Mouse (Mus musculus): ENCODE results near the gene Cfb.
A peak's percentile ranks its signal among the peaks of the same experiment; 100 is the strongest.

Gene Cfb

GRCm38 (mm10) chr17:34883332-34883731 lies 21.0 kb upstream of the Cfb start:
- DNase-seq = no peak

DNA sequence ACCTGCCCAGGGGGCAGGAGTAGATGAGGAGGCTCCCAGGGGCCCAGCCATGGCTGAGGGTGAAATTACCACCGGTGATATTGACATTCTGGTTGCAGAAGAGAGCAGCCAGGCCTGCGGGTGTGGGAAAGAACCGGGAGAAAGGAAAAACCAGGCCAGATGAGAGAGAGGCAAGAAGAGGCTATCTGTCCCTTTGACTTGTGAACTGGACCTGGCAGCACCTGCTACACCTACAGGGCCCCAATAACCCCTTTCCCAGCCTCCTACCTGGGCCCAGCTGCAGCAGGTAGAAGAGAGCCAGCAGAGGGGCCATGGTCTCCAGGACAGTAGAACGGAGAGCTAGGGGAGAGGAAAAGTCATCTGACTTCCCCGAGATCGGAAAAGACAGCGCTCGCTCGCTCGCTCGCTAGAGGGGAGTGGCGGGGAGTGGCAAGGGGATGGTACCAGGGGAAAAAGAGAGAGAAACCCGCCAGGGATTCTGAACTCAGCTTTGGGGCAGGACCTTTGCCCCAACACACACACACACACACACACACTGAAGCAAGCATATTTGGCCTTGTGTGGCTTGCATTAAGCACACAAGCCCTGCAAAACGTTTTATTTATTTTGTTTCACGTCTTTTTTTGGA lies 19.5 kb upstream of the Cfb start, which contains the start of gene Gm20547:
Gm20547 (minus strand) TSS at position 360 of the 628 bp plus-strand sequence.
- DNase-seq = no peak

- no peak for DNase-seq
These were observed 18.8 kb upstream of the Cfb start for GRCm38 (mm10) chr17:34881166-34881565.

DNA sequence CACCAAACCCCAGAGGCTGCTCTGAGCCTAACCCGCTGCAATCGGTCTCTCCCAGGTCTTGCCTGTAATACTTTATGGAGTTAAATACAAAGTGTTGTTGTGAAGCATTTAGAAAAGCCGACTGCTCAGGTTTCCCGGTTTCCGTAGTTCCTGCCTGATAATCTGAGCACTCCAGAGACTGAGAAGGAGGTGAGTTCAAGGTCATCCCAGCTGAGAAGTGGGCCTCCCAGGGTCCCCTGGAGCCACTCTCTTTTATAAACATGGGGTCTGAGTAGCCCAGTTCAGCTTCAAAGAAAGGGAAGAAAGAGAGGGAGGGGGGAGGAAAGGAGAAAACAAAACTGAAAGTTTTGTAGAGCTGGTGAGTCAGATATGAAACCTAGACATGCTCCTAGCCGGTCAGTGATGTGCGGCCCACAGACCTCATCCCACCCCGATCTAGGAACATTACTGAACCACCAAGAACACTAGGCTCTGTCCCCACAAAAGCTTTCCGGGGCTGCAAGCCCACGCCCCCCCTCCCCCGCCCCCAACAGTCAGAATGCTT lies 17.1 kb upstream of the Cfb start, which contains the start of gene Zbtb12:
Zbtb12 (plus strand) TSS at position 148 of the 544 bp plus-strand sequence.
- DNase-seq = no peak

- DNase-seq = no peak
These were observed 12.0 kb upstream of the Cfb start for GRCm38 (mm10) chr17:34874321-34874720.

GRCm38 (mm10) chr17:34865981-34866380 lies 3.7 kb upstream of the Cfb start:
- DNase-seq = no peak

- no peak for DNase-seq
These were observed 458 bp downstream of the Cfb start for GRCm38 (mm10) chr17:34861704-34862415.

GRCm38 (mm10) chr17:34860514-34860913 lies 1.8 kb downstream of the Cfb start:
- no peak for DNase-seq

DNA sequence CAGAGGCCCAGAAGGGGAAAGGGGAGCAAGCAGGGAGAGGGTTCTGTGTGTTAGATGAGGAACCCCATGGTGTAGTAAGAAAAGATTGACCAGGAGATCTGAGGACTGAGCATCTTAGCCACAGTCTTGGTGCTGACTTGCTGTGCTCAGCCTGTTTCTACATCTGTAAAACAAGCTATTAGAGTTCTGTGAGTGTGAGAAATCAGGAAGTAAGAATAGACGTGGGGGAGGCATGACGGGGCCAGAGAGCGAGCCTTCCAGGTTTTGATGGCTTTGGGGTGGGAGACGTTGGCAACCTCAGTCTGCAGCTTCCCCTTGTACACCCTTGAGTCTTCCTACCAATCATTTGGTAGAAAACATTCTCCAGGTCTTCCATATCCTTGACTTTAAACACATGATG lies 3.6 kb downstream of the Cfb start:
- DNase-seq = no peak

DNA sequence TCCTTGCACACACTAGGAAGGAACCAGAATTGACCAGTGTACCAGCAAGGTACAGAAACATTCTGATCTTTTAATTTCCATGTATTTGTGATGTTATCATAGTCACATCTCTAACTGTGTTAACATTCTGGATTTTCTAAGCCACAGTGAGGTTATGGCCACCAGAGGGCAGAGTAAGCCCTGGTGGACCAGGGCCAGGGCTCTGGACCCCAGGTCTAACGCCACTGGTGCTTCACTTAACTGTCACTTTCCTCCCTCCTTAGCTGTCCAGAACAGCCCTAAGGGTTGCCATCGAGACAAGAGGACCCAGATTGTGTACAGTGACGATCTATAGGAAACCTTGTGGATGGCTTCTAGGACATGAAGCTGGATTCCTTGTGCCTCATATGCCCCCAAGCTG lies 6.5 kb downstream of the Cfb start:
- DNase-seq = peak; percentile 75 to 81

DNA sequence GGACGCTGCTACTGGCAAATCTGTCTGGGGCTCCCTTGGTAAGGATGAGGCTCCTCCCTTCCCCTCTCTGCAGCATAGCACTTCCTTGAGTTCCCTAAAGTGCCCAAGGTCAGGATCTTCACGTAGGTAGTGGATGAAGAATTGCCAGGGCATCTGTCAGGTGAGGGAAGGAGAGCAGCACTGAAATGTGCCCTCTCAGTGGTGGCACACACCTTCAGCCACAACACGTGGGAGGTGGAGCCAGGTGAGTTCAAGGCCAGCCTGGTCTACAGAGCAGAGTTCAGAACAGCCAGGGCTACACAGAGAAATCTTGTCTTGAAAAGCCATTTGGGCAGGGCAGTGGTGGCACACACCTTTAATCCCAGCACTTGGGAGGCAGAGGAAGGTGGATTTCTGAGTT lies 7.6 kb downstream of the Cfb start:
- DNase-seq = no peak

DNA sequence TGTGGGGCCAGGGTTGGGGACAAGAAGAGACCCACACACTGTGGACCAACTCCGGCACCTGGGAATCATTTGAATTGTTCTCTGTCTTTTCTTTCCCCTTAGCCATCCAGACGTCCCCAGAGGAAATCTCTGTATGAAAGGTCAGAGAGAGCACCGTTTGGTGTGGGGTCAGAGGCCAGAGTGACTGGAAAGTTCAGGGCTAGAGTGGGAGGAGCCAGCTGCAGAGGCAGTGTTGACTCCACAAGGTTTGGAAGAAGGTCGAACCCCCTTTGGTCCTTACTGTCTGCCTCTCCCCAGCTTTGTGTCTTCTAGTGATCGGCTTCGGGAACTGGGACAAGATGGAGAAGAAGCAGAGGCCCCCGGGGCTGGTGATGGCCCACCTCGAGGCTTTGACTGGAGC lies 8.8 kb downstream of the Cfb start:
- DNase-seq = no peak

DNA sequence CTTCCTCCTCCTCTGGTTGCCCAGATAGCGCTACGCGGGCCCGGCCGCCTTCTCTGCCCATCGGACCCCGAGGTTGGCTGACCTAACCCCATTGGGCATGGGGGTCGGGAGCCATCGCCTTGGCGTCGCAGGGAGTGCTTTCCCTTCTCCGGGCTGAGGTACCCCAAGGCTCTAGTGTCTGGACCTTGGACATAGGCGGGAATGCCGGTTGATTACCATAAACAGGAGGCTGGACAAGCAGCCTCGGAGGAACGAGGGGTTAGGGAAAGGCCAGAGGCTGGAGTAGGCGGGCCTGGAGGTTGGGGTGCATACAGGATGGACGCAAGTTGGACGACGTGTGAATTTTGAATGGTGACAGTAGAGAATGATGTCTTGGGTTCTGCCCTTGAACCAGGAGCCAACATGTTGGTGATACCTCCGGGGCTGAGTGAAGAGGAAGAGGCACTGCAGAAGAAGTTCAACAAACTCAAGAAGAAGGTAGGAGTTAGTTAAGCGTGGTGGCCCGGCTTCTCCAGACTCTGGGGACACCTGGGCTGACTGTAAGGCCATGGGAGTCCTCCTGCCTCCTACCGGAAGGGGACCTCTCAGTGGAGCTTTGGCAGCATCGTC lies 11.7 kb downstream of the Cfb start:
- DNase-seq = no peak

DNA sequence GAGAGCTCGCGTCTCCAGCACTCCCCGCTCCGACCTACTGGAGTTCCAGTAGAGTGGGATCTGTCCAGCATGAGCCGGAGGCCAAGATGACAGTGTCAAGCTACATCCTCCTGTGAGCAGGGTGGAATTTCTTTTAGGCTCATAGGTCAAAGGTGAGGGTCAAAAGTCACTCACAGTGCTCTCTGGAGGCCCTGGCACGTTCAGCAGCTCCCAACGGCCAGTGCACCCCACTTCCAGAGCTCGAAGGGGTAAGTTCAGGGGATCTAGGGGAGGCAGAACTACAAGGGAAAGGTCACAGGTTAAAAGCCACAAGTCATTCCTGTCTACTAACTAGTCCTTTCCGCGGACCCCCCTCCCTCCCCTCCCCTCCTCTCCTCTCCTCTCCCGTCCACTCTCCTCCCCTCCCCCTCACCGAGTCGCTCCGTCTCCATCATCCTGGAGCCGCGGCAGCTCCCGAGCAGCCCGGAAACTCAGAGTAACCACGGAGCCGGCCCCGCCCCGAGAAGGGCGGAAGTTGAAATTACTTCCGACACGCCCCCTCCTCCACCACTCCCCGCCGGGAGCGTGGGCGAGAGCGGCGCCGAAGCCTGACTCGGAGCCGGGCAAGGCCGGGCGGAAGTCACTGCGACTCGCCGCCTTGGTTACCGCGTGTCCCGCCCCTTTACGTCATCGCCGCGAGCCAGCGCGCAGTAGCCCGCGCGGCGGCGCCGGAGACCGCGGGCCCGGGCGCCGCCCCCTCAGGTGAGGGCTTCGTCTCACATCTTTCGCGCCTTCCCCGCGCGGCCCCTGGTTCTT lies 12.4 kb downstream of the Cfb start, which contains the start of the genes Skiv2l and Nelfe:
Skiv2l (minus strand) TSS at position 489 of the 795 bp plus-strand sequence.
Nelfe (plus strand) TSS at position 670 of the 795 bp plus-strand sequence.
- DNase-seq = peak; percentile 100

- no peak for DNase-seq
These were observed 14.7 kb downstream of the Cfb start for GRCm38 (mm10) chr17:34847615-34848014.

- no peak for DNase-seq
These were observed 15.1 kb downstream of the Cfb start for GRCm38 (mm10) chr17:34847192-34847591.

GRCm38 (mm10) chr17:34844884-34845283 lies 17.4 kb downstream of the Cfb start:
- DNase-seq = no peak

GRCm38 (mm10) chr17:34840736-34841307 lies 21.5 kb downstream of the Cfb start:
- DNase-seq = no peak

GRCm38 (mm10) chr17:34838785-34839184 lies 23.5 kb downstream of the Cfb start:
- DNase-seq = no peak

DNA sequence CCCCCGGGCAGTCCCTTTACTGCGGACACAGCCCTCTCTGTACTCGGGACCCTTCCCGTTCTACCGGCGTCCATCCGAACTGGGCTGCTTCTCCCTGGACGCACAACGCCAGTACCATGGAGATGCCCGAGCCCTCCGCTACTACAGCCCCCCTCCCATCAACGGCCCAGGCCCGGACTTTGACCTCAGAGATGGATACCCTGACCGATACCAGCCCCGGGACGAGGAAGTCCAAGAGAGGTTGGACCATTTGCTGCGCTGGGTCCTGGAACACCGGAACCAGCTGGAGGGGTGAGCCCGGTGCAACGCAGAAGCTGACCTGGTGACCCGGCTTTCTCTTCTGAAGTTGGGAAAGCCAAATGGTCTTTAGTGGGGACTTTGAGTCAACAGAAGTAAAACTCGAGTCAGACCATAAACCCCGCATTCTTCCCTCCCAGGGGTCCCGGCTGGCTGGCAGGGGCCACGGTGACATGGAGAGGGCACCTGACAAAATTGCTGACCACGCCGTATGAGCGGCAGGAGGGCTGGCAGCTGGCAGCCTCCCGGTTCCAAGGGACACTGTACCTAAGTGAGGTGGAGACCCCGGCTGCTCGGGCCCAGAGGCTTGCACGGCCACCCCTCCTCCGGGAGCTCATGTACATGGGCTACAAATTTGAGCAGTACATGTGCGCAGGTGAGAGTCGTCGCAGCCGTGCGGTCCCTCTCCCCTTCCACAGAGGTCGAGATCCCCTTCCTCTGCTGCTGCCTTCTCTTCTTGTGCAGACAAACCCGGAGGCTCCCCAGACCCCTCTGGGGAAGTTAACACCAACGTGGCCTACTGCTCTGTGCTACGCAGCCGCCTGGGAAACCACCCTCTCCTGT lies 24.6 kb downstream of the Cfb start:
- peak; percentile 44 to 50 for DNase-seq

- peak; percentile 98 to 99 for DNase-seq
These were observed 25.5 kb downstream of the Cfb start, which contains the start of the genes Stk19 and Dxo for GRCm38 (mm10) chr17:34836856-34837221. Gene Stk19 (minus strand): TSS chr17:34836945. Gene Dxo (plus strand): TSS chr17:34837019.

All from cerebellum, postnatal 10 days (tissue).